Mouse (Mus musculus) heart, embryonic 11.5 days (tissue): ENCODE data around the gene Atp5mpl. TPM values are rescaled to one million over a fixed set of nuclear protein-coding genes. Genes with fewer than 3 reads are reported as not detected.

ENCODE experiments used
- ATAC-seq: fragments of 200-750 bp; cut with Nextera tagmentation; replicated peaks from 2 replicates; pipeline ENCODE4 v1.8.0; 2017; ENCODE audit warnings: moderate library complexity; ENCODE audit not compliant: insufficient number of reproducible peaks, low FRiP score, low TSS enrichment
- H3K27ac ChIP-seq: fragments of 300-500 bp; sonication (generic); 2 replicates; pipeline ENCODE4 v1.5.1; 2014; ENCODE audit warnings: mild to moderate bottlenecking, low read depth, low read length
- H3K27me3 ChIP-seq: fragments of 300-500 bp; sonication (generic); 2 replicates; pipeline ENCODE4 v1.6.1; 2014; ENCODE audit warnings: mild to moderate bottlenecking, low read length, mixed read lengths; ENCODE audit not compliant: control insufficient read depth, insufficient read depth
- H3K36me3 ChIP-seq: fragments of 300-500 bp; sonication (generic); 2 replicates; pipeline ENCODE4 v1.6.1; 2014; ENCODE audit warnings: mild to moderate bottlenecking, low read length, moderate library complexity, mixed read lengths; ENCODE audit not compliant: control insufficient read depth, insufficient read depth
- H3K4me1 ChIP-seq: fragments of 300-500 bp; sonication (generic); 2 replicates; pipeline ENCODE4 v1.6.1; 2014; ENCODE audit warnings: low read length; ENCODE audit not compliant: control insufficient read depth, insufficient read depth
- H3K4me2 ChIP-seq: fragments of 300-500 bp; sonication (generic); 2 replicates; pipeline ENCODE4 v1.6.1; 2014; ENCODE audit warnings: mild to moderate bottlenecking, moderate library complexity
- H3K4me3 ChIP-seq: fragments of 300-500 bp; sonication (generic); 2 replicates; pipeline ENCODE4 v1.5.1; 2014; ENCODE audit warnings: low read depth, low read length
- H3K9ac ChIP-seq: fragments of 300-500 bp; sonication (generic); 2 replicates; pipeline ENCODE4 v1.6.1; 2014; ENCODE audit warnings: mild to moderate bottlenecking, low read depth, low read length, moderate library complexity
- H3K9me3 ChIP-seq: fragments of 300-500 bp; sonication (generic); replicated peaks from 2 replicates; pipeline ENCODE4 v1.6.1; 2016; ENCODE audit warnings: low read length; ENCODE audit not compliant: control insufficient read depth
- WGBS: fragments of 180-500 bp; shearing (Covaris S2); extraction: QIAGEN DNeasy Blood & Tissue Kit; methylation state at CpG from one replicate; pipeline ENCODE4 v1.1.7; 2014; ENCODE audit not compliant: insufficient replicate concordance; 5-methylcytosine and 5-hydroxymethylcytosine counted together
- polyA plus RNA-seq: library from polyadenylated mRNA; unstranded; fragments of >200 nt; fragmentation: Nextera tagmentation; extraction: Ambion mirVana; gene quantifications from 2 replicates; pipeline ENCODE4 v1.2.1, GENCODE M21; 2014

The Atp5mpl gene
- polyA plus RNA-seq, 1 experiment from 2014 or later = 1,314 TPM

DNA sequence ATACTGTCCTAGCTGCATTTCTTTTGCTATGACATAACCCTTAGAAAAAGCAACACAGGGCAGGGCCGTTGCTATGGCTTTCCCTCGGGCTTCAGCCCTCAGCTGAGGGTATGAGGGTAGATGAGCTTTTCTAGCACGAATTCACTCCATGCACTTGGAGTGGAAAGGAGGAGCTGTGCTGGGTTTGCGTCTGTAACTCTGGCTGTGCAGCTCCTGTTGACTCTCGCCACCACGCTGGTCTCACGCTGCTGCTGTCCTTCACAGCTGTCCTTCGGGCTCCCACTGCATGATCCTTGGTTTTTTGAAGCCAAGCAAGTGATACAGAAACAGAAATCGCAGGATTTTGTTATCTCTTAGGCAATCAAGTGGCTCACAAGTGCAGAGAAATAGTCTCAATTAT is 20.0 kb upstream of the Atp5mpl start:
- H3K4me1 ChIP-seq = no peaks in the 10 kb centered on the region
- no peak overlapping the region for H3K4me2 ChIP-seq
- ATAC-seq = no peak
- no peak overlapping the region for H3K27ac ChIP-seq
- H3K9ac ChIP-seq = no peak overlapping the region
- no peaks in the 10 kb centered on the region for H3K9me3 ChIP-seq
- H3K36me3 ChIP-seq = no peaks in the 10 kb centered on the region
- no peaks in the 10 kb centered on the region for H3K27me3 ChIP-seq
- 38% methylated on average over 9 of the region's 9 CpGs for WGBS
- no peak overlapping the region for H3K4me3 ChIP-seq

DNA sequence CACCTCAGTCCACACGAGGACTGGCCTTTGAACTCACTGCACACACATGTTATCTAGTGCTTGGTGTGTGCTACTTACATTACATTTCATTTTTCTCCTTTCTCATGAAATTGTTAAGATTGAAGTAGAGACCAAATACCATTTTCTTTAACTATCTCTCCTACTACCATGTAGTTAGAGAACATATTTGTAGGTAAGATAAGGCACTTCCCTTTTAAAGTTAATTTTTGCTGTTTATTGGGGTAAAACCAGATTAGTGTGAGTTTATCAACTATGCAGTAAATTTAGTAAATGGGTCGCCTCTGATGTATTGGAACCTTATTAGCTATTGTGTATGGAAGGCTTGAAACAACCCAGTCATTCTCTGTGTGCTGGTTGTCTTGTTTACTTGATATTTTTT is 16.4 kb upstream of the Atp5mpl start:
- Histone ChIP-seq H3K4me3 (no peak overlapping the region), H3K9me3 (no peaks in the 10 kb centered on the region), H3K27me3 (no peaks in the 10 kb centered on the region), H3K27ac (no peak overlapping the region), H3K9ac (no peak overlapping the region), H3K36me3 (no peaks in the 10 kb centered on the region), H3K4me1 (peaks cover 3% of the 10 kb centered on the region; the same call in 1 of the 2 replicates), H3K4me2 (no peak overlapping the region)
- ATAC-seq = no peak
- WGBS = 64% methylated on average over 2 of the region's 2 CpGs

DNA sequence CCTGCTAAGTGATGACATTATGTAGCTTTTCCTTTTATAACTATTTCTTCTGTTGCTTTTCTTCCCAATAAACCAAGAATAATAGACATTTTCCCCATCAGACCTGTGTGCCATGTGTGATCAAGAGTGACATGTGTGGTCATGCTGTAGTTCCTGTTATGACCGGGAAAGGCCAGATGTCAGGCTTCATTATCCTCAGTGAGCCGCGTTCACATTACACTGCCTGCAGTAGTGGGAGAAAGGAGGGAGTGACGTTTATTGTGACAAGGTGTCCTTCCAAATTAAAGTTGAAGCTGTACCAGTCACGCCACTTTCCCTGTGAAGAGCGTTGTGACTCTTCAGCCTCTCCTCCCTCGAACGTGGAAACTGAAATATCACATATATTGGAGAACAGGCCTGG is 15.1 kb upstream of the Atp5mpl start:
- WGBS = 75% methylated on average over 8 of the region's 8 CpGs
- no peak overlapping the region for H3K27ac ChIP-seq

DNA sequence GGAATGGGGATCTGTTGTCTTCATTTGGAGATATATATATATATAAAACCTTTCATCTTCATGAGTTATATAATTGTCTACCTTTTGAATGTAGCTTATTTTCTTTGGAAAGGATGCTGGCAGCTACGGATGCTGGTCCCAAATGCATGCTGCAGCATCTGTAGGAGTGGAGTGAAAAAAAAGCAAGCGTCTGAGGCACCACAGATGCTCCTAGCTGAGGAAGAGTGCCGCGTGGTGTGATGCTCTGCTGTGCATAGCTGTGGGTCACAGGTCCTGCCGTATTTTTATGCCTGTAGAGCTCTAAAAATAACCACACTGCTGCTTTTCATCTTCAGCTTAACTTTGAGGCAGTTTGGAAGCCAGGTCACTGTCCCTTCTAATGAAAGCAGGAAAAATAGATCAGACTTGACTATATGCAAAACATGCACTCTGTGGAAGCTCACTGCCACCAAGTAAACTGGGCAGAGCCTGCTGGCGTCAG is 14.2 kb upstream of the Atp5mpl start, which contains the start of gene Rd3l:
Rd3l (minus strand) TSS at position 431 of the 481 bp plus-strand sequence.
- Histone ChIP-seq H3K27ac (0 out of 2 replicates have a peak within 1 kb of the TSS, but pooled peaks have one; percentile 11), H3K4me3 (no peak within 1 kb of the TSS), H3K4me2 (no peak within 1 kb of the TSS), H3K36me3 (no peaks in the 10 kb centered on the region), H3K4me1 (peaks cover 17% of the 10 kb centered on the region), H3K9me3 (no peaks in the 10 kb centered on the region), H3K9ac (no peak within 1 kb of the TSS), H3K27me3 (no peaks in the 10 kb centered on the region)
- ATAC-seq = no peak
- WGBS = 43% methylated on average over 6 of the region's 6 CpGs

More for the DNA sequence above, 15.1 kb upstream of the Atp5mpl start:
- Histone ChIP-seq H3K27me3 (no peaks in the 10 kb centered on the region), H3K9ac (no peak overlapping the region), H3K4me1 (peaks cover 11% of the 10 kb centered on the region), H3K9me3 (no peaks in the 10 kb centered on the region), H3K4me3 (no peak overlapping the region), H3K36me3 (no peaks in the 10 kb centered on the region), H3K4me2 (no peak overlapping the region)
- ATAC-seq = no peak

DNA sequence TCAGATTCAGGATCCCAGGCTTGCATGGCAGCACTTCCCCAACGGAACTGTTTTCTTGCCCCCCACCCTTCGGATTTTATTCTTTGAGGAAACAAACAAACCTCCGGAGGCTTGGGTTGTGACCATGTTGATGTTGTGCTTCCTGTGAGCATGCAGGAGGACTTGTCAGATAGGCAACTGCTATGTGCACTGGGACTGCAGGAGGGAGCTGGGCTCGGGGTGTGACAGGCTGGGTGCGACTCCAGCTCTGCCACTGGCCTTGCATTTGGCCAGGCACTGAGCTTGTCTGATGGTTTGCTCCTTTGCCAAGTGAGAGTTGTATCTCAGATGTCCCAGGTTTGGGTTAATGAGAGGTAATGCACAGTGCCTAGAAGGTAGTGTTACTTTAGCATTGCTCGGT is 11.5 kb upstream of the Atp5mpl start:
- Histone ChIP-seq H3K9ac (no peak overlapping the region), H3K27me3 (no peaks in the 10 kb centered on the region), H3K4me2 (no peak overlapping the region), H3K9me3 (no peaks in the 10 kb centered on the region), H3K4me3 (no peak overlapping the region), H3K4me1 (peaks cover 17% of the 10 kb centered on the region), H3K27ac (peak overlapping the region; percentile 76), H3K36me3 (no peaks in the 10 kb centered on the region)
- no peak for ATAC-seq
- 55% methylated on average over 6 of the region's 6 CpGs for WGBS

DNA sequence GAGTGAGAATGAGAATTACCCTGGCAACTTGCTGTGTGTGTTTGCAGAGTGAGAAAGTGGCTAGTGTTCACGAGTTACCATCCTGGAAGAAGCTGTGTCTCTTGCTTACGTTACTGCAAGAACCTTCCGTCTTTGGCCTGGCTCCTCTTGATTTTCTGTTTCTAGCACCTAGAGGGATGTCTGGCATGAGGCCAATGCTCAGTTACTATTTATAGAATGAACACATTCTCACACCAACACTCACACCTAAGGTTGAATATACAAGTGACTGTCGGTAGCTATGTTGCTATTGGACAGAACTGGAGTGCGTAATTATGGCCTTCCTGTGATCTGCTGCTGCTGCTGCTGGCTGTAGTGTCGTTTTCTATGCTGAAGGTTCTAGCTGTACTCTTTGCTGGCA is 10.4 kb upstream of the Atp5mpl start:
- peak overlapping the region; percentile 79 for H3K27ac ChIP-seq
- H3K4me3 ChIP-seq = no peak overlapping the region
- 22% methylated on average over 6 of the region's 6 CpGs for WGBS
- peak overlapping the region; percentile 4; the same call in 1 of the 2 replicates for H3K9ac ChIP-seq
- peak; percentile 65; the same call in 1 of the 2 replicates for ATAC-seq
- H3K27me3 ChIP-seq = no peaks in the 10 kb centered on the region
- H3K4me2 ChIP-seq = peak overlapping the region; percentile 11
- H3K36me3 ChIP-seq = no peaks in the 10 kb centered on the region
- H3K4me1 ChIP-seq = peaks cover 17% of the 10 kb centered on the region
- no peaks in the 10 kb centered on the region for H3K9me3 ChIP-seq

- Histone ChIP-seq H3K9me3 (no peaks in the 10 kb centered on the region), H3K27me3 (no peaks in the 10 kb centered on the region), H3K4me1 (peaks cover 14% of the 10 kb centered on the region), H3K36me3 (no peaks in the 10 kb centered on the region), H3K9ac (no peak overlapping the region), H3K4me2 (no peak overlapping the region), H3K4me3 (no peak overlapping the region), H3K27ac (no peak overlapping the region)
- WGBS = 79% methylated on average over 6 of the region's 6 CpGs
- ATAC-seq = no peak
Measured at GRCm38 (mm10) chr12:111974578-111974977, 7.8 kb upstream of the Atp5mpl start.

GRCm38 (mm10) chr12:111972504-111972903 is 5.7 kb upstream of the Atp5mpl start:
- WGBS = 89% methylated on average over 10 of the region's 10 CpGs
- no peak overlapping the region for H3K4me2 ChIP-seq

DNA sequence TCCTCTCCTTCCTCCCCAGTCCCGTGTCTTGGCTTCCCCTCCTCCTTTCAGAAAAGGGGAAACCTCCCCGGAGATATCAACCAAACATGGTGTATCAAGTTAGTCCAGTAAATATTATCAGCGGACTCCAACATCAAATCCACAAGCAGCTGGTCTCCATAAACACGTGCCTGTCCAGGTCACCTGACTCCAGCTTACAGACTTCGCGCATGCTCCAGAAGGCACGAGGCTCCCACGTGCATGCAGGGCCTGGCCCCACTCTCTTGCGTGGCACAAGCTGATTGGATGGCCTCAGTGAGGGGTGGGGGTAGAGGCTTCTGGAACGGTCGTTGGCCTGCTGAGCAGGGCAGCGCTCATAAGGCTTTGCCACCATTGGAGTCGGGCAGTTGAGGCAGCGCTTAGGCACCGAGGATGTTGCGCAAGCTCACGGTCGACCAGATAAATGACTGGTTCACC is 4.5 kb upstream of the Atp5mpl start, which contains the start of gene Tdrd9:
Tdrd9 (plus strand) TSS at position 329 of the 456 bp plus-strand sequence.
- Histone ChIP-seq H3K27me3 (no peaks in the 10 kb centered on the region), H3K9me3 (no peaks in the 10 kb centered on the region), H3K4me2 (no peak within 1 kb of the TSS), H3K36me3 (no peaks in the 10 kb centered on the region), H3K4me1 (0 out of 2 replicates have a peak, but pooled peaks cover under 1% of the 10 kb centered on the region), H3K27ac (no peak within 1 kb of the TSS), H3K4me3 (no peak within 1 kb of the TSS), H3K9ac (no peak within 1 kb of the TSS)
- 84% methylated on average over 18 of the region's 18 CpGs for WGBS
- ATAC-seq = no peak

More at GRCm38 (mm10) chr12:111972504-111972903, 5.7 kb upstream of the Atp5mpl start:
- H3K9me3 ChIP-seq = no peaks in the 10 kb centered on the region
- no peaks in the 10 kb centered on the region for H3K36me3 ChIP-seq
- no peak overlapping the region for H3K9ac ChIP-seq
- H3K4me1 ChIP-seq = peaks cover 10% of the 10 kb centered on the region
- H3K4me3 ChIP-seq = no peak overlapping the region
- no peak overlapping the region for H3K27ac ChIP-seq
- no peaks in the 10 kb centered on the region for H3K27me3 ChIP-seq
- no peak for ATAC-seq
